Mouse (Mus musculus): ENCODE results near the gene Prss29.

Prss29 gene

GRCm38 (mm10) chr17:25361291-25361690 lies 42.8 kb downstream of the Prss29 start:
- no peak for DNase-seq

DNA sequence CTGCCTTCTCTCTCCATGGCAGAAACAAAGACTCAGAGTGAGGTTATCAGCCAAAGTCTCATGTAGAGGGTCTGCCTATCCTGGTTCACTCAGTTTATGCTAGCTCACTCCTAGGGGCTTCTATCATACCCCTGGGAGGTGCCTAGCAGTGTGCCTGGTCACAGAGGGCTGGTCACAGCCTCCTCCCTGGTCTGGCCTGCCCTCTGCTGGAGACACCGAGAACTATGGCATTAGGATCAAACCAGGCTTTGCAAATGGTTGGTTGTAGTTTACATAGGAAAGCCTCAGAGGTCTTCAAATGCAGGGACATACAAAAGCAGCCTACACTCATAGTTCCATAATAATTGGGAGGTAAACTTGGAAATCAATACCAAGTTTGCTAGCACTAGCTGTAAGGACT lies 45.3 kb downstream of the Prss29 start:
- DNase-seq: peak in 1 of 2 experiments; percentile 40

- DNase-seq: no peak
Observed at GRCm38 (mm10) chr17:25366005-25366404, 47.6 kb downstream of the Prss29 start, which contains the start of gene Tpsb2. Gene Tpsb2, plus strand, starts transcription at chr17:25366305.

- DNase-seq: no peak
Observed at GRCm38 (mm10) chr17:25368973-25369372, 50.5 kb downstream of the Prss29 start, which contains the start of gene Tpsg1. Gene Tpsg1, plus strand, starts transcription at chr17:25369273.
